Mouse (Mus musculus): ENCODE measurements at regions not wholly inside any gene's neighbourhood (a gene's known extent, or its start where the extent isn't known, plus 50 kb on each side); places are given as distances from the start of the nearest gene placed in this dataset.

- no peak for DNase-seq
Measured at GRCm38 (mm10) chr12:6815775-6816577, 1161.5 kb upstream of the Apob start.

DNA sequence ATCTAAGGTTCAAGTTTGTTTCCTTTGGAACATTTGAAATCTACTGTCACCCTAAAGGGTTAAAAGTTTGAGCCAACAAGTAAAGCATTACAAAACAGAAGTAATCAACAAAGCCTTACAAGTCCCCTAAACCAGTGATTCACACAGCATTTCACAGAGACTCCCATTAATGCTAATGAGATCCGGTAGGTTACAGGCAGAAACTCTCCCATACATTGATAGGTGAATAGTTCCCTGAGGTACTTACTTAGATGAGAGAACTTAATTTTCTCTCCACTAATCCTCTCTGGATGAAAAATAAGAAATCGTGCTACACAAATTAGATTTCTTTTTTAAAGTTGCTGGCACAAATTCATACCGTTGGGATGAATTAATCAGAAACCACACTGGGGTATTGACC lies 1144.5 kb upstream of the Apob start:
- no peak for DNase-seq

GRCm38 (mm10) chr12:6837581-6837980 lies 1139.9 kb upstream of the Apob start:
- no peak for DNase-seq

DNA sequence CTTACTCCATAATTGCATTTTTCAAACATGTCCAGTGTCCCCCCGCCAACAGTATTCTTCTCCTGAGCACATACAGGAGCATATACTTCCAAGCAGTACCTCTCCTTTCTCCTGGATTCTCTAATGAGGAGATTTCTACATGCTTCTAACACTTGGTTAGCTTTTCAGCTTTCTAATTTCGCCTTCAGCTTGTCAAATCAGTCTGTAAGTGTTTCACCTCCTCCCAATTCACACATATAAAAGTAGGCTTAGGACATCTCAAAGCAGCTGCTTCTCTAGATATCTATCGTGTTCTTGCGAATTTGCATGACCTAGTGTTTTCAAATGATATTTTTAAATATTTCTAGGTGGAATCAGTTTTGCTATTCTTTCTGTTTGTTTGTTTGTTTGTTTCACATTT lies 1129.0 kb upstream of the Apob start:
- no peak for DNase-seq

DNA sequence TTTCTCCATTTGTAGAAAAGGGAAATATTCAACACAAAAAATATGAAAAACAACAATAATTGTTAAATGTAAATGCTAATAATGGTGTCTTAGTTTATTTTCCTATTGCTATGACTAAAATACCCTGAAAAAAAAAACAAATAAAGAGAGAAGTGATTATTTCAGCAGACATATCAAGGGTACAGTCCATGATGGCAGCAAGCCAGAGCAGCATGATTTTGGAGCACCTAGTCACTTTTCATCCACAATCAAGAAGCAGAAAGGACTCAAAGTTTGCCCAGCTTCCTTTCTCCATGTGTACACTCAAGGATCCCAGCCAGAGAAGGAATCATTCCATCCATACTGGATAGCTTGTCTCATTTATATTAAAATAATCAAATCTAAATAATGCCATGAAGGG lies 1111.5 kb upstream of the Apob start:
- peak in 1 of 2 experiments; percentile 1 for DNase-seq
